Mouse (Mus musculus): ENCODE measurements around the gene Pctp.

Gene Pctp

DNA sequence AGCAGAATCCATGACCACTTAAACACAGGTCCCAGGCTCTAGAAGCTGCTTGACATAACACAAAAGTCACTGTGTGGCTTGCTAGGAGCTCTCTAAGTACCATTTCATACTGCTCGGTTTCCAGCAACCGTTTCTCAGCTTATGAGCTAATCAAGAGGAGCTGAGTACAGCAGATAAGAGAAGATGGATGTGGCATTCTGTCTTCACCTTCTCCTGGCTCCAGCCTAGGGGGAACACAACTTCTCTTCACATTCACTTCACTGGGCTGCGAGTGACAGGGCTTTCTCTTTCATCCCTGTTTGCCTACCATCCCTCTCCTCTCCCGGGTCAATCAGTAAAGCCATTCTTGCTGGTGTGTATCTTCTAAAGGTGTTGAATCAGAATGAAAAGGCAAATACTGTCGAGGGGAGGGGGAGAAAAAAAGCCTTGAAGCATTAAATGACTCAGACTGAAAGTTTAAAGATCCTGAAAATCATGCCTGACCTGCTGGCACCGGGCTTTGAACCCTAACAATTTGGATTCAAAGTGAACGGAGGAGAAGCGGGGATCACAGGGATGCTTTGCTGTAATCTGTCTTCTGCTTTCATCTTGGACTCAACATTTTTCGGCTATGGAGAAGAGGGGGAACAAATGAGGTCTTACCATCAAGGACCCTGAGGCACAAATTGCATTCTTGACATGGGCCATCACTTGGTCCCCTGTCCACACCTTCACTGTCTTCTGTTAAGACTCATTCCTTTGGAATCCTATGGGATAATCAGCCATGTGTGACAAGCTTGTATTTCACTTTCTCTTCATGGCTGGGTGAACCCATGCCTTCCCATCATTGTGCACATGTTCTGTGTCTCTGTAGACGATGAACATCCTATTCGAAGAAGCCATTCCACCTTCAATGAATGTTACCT, 23.5 kb downstream of the Pctp start:
- in situ Hi-C loops (cut with MboI), result loop anchor here (25.0 kb wide), 1 partner anchor 658 kb away; the partner anchor contains the start of genes Cox11 and Stxbp4

DNA sequence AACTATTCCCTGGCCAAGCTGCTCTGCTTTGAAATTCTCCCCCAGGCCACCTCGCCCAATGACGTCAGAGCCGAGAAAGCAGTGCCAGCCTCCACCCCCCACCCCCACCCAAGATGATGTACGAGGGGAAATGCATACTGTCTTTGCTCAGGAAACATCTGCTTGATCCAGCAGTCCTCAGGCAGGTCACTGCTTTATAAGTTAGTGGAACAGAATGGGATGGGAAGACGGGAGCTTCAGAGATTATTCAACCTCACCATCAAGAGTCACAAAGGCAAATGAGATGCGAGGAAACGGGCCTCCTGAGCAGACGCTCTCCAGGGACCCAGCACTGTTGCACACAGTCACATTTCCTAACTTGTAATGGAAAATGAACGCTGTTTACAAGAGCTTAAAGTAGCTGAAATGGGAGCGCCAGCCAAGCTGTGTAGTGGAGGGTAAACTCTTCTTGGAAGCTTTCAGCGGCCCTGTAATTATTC, 24.3 kb downstream of the Pctp start:
- in situ Hi-C loops (cut with MboI), result loop anchor here (25.0 kb wide), 1 partner anchor 659 kb away; the partner anchor contains the start of genes Cox11 and Stxbp4

DNA sequence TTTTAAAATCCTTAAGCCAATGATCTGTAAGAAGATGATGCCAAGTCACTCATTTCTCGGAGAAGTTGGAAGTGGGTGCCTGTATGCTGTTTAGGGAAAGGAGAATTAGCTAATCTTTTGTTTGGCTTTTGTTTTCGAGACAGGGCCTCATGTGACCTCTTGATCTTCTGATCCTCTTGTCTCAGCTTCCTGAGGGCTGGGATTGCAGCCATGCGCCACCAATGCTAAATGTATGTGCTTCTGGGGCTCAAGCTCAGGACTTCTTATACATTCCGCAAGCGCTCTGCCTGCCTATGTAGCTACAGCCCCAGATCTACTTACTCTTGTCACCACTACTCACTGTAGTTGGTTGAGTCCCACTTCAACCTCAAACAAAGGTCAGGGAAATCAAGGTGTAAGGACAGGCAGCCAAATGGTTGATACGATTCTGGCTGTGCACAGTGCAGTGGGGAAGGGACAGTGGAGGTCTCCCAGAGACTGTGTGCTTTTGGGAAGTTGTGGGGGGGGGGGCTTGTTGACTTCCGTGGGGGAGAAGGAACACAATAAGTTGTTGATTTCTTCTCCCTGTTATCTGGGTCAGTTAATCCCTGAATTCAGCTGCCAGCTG, 24.8 kb downstream of the Pctp start:
- in situ Hi-C loops (cut with MboI), result loop anchor here (25.0 kb wide), 1 partner anchor 659 kb away; the partner anchor contains the start of genes Cox11 and Stxbp4

DNA sequence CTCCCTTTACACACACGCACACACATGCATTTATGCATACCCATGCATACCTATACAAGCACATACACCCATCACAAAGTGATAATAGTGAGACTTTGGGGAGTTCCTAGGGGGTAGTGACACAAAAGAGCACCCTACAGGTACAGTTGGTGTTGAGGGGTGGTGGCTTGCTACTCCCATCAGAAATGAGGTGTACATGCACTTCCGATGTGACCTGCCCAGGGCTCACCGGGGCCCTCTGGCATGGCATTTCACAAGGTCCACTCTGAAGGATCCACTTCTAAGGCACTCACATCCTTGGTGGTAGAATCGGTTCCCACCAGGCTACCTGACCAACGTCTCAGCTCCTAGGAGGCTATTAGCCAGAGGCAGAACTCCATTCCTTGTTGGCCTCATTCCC, 26.3 kb downstream of the Pctp start:
- in situ Hi-C loops (cut with MboI), result loop anchor here (25.0 kb wide), 1 partner anchor 661 kb away; the partner anchor contains the start of genes Cox11 and Stxbp4

DNA sequence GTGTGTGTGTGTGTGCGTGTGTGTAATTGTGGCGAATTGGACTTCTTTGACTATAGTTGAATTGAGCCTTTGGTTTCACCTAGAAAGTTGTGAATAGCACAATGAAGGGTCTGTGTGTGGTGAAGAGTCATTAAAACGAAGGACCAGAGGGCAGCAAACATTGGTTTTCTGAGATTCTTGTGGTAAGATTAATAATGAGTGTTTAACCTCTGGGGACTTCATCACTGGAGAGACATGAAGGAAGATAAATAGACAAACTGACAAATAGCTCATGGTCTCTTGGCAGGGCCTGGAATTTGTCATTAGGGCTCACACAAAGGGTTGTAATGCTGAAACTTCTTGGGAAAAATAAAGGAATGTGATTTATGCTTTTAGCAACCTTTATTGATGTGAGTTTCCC, 31.4 kb downstream of the Pctp start:
- in situ Hi-C loops (cut with MboI), result no loop called here

DNA sequence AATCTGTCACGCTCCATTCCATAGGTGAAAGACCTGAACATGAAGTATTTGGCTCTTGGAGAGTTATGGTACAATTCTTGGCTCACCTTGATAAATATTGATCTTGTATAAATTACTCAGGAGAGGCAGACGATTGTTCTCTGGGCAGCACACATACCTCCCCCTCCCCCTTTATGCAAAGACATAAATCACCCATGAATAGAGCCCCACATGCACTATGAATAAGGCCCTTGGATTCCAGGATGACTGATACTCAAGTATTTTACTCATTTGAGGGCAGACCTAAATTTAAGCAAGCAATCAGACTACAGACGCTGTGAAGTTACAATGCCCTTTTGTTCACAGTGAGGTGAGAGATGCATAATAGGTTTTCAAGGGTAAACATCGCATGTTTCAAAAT, 32.0 kb downstream of the Pctp start:
- in situ Hi-C loops (cut with MboI), result no loop called here

DNA sequence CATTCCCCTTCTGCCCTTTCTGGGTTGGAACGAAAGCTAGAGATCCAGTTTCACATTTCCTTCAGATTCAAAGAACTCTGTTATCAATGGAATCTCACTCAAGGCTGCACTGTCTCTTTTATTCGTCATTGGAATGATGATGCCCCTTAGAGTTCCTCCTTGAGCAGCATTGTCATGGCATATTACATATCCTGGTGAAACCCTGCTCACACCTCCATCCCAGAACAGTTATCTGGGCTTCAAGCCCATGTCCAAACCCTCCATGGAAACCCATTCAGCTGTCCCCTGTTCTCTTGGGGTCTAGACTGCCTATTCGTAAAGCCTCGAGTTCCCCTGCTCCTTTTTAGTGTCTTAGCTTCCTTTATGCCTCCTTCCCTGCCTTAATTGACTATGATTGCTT, 33.6 kb downstream of the Pctp start:
- in situ Hi-C loops (cut with MboI), result no loop called here

DNA sequence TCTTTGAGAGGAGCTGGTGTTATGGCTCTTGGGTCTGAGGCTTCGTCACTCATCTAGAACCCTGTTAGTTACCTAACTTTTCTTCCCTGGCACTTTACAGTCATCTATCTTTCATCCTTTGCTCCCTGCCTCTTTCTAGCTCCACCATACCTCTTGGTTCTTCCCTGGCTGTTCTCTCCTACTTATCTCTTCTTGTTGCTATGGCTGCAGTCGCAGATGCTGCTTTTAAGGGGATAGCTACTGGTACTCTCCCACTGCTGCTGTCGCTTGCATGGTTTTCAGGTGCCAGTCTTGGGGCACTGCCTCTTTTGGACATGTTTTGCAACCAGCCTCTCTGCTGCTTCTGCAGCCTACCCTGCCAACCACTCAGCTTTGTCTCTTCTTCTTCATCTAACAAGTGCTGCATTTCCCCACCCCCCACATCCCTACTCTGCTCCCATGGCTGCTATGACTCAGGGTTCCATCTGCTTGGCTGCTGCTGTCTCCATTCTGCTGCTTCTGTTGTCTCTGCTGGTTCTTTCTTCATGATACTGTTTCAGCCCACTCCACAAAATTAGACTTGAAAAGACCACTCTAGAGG, 51.9 kb downstream of the Pctp start:
- in situ Hi-C loops (cut with MboI), result no loop called here

DNA sequence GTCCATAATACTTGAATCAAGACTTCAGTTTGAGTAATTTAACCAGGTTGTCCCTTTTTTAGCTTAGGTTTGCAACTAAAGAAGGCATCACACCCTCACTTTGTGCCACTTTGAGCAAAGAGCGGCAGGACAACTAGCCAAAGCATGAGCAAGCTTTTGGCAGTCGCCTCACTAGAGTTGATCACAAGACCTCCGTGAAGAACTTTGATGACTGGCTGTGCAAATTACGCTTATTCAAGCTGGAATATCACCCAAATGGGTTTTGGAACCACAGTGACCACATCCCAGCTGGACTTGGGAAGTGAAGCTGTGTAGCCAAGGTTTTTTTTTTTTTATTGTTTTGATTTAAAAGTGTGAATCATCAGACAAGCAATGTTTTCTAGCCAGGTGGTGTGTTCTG, 54.9 kb downstream of the Pctp start:
- in situ Hi-C loops (cut with MboI), result no loop called here

DNA sequence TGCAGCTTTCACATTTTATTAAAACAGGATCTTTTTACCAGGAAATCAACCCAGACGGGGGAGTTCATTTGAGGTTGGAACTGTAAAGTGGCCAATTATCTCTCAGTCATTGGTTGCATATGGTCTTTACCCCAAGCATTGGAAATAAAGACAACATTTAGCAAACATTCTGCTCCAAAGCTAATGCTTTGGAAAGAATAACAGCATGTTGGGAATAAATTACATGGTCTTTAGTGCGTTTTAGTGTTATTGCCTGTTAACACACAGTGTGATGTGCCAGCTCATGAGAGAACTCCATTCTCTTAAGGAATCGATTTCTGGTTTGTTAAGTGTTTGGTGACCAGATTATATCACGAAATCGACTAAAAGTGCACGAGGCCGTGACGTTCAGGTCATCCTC, 57.5 kb downstream of the Pctp start:
- in situ Hi-C loops (cut with MboI), result no loop called here

DNA sequence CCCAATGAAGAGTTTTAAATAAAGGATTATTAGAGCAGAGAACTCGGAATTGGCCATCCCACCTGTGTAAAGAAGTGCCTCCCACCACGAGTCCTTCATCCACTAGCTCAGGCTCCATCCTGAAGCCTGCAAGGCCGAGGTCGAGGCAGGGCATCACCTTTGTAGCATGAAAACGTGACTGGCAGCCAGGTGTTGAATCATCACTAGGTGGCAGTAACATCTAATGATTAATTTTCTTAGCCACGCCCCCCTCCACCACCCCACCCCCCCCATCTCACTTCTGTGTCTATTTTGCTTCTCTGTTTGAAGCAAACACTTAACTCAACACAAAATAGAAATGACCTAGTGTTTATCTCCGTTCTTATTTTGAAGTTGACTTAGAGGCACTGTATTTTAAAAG, 65.5 kb downstream of the Pctp start:
- in situ Hi-C loops (cut with MboI), result no loop called here

Measured in mature B cell (primary cell).